Mouse (Mus musculus): ENCODE data around the gene Stam.

Stam gene

DNA sequence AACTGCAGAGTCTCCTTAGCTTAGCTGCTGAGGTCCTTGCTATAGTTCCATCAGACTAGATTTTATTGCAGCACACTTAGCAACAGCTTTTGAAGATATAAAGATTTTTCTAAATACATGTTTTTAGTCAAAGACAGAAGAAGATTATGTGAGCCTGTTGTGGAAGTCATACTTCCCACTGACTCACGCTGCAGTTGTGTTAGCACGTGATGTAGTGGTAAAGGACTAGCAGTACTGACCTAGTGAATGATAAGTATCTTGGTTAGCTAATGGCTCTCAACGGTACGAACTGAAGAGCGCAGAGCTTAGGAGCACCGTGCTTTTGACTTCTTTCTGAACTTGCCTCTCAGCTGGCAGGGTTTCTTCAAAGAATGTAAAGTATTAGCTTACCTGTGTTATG, 52.5 kb downstream of the Stam start:
- DNase-seq (ENCODE audit: low spot score), result no peak

DNA sequence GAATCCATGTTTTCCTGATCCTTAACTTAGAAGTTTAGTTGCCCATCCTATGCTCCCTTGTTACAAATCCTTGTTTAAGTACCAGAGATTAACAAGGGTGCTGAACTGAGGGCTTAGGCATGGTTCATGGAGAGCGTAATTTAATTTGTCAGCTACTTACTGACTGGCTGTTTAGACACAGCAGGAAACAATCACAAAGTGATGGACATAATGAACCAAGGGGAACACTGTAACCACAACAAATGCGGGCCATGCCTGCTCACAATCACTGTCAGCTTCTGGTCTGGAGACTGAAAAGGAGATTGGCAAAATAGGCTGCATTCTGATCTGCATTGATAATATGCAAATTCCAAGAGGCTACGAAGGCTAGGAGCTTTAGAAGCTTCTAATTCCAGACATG, 53.7 kb downstream of the Stam start:
- no peak for DNase-seq (ENCODE audit: low spot score)

DNA sequence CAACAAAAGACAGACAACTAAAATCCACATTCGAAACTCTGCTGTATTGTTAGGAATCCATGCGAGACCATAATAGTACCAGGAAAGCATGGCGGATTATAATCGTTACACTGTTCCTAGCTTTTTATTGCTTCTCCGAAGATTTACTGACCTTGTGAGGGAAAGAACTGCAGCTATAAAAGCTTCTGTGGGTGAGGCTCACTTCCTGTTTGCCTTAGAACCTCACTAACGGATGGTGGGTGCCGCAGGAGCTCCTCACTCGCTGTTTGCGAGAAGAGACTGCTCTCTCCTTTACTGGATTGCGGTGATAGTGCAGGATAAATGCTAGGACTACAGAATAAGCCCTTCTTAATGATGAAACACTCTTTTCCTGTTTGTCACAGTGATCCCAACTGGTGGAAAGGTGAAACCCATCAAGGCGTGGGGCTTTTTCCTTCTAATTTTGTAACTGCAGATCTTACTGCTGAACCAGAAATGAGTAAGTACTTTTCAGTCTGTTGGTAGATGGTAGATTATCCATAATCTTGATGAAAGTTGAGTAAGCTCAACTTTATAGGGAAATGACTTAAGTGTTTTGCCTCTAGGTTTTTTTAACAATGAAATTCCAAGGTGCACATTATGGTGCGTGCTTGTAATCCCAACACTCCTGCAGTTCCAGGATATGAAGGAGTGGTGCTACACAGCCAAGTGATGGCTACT, 56.9 kb downstream of the Stam start:
- DNase-seq (ENCODE audit: low spot score), result no peak

DNA sequence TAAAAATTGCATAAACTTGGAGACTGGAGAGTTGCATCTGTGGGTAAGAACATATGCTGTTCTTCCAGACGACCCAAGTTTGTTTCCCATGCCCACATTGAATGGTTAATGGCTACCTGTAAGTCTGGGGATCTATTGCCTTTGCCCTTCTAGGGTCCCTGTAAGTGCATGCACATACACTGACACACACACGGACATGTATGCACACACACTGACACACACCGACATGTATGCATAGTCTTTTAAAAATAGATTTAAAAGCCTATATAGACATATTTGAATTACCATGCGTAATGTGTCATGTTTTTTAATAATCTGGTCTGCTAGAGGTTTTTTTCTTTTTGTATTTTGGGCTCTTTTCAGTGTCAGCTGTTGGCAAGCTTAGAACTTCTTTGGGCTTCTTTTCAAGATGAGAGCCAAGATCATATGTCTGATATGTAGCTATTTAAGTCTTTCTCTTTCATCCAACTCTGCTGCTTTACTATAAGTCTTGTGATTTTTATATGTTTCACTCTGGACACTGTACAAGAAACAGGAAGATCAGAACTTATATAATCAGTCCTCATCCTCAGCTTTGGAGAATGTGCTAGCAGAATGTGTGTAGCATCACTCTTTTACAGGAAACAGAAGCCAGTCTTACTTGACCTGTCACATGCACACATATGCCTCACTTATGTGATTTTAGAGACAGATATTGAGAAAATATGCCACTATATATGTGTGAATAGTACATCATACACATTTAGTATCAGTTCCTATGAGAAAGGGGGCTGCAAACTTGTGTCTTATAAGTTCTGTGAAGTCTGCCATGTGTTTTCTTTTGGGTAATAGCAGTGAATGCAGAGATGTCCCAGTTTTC, 58.8 kb downstream of the Stam start:
- no peak for DNase-seq (ENCODE audit: low spot score)

DNA sequence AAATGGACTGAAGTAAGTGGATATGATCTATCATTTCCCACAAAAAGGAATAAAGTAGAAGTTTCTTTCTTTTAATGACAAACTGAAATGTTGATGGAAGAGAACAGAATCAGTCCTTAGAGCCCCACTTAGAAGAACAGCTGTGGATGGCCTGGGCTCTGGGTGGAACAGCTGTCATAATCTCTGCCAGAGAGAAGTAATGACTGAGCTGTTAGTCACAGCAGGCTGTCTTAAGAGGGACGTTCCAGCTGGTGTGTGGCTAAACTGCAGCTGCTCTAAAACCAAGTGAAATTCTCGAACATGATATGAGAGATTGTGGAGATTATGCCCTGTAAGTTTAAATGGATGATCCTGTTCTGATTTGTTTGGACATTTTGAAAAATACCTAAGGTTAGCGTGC, 63.0 kb downstream of the Stam start:
- no peak for DNase-seq (ENCODE audit: low spot score)

DNA sequence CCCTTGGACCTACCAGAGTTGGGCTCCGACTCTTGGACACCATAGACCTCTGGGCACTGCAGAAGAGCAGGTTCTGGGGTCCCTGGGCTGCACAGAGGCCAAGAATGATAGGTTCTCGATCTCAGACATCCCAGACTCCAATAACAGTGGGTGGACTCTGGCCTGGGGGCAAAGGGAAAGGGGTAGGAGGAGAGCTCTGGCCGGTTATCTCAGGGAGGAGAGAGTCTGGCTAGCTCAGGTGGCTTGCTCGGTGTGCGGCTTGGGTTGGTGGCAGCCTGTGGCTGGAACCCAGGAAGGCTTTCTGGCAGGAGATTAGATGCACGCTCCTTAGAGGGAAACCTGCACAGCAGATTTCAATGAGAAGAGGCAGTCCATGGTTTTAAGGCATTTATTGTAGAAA, 65.7 kb downstream of the Stam start:
- DNase-seq (ENCODE audit: low spot score), result no peak

DNA sequence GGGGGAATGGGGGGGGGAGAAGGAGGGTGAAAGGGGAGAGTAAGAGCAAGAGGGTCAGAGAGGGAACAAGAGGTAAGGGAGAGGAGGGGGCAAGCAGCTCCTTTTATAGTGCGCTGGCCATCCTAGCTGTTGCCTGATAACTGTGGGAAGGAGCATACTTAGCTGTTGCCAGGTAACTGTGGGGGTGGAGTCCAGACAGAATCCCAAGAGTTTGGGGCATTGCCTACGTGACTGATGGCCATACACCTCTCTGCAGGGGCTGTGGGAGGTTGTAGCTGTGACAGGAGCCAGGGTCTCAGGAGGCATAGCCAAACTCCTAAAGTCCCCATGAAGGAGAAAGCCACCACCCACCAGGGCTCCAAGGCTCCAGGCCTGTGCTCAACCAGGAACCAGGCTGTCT, 66.1 kb downstream of the Stam start:
- no peak for DNase-seq (ENCODE audit: low spot score)

DNA sequence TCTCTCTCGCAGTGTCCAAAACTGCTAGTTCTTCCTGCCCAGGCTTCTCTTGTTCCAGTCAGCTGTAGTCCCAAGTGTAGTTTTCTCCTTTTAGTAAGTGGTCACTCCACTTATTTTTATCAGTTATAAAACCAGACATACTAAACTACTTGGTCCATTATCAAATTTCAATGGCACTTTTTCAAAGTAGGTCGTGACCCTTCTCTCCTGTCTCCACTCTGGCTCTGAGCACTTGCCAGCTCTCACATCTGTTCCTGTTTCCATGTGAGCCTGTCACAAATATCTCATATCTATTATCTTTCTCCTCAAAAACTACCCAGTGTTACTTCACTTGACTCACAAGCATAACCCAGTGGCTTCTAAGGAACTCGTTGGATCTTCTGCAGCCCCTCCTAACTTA, 71.4 kb downstream of the Stam start:
- DNase-seq (ENCODE audit: low spot score), result no peak

DNA sequence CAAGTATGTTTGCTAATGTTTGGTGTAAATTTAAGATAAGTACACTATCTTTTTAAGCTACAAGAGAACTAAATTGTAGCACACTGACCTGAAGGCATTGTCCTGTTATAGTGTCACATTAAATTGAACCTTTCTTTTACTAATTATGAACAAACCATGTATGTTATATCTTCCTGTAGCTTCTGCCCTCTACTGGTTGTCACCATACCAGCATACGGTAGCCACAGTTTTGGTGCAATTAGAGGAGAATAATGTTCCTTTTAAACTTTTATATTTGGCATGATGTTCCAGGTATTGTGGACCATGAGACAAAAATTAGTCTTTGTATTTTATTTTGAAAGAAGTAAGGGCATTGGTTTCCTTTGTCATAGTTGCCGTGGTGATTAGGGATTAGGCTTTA, 73.0 kb downstream of the Stam start:
- no peak for DNase-seq (ENCODE audit: low spot score)

DNA sequence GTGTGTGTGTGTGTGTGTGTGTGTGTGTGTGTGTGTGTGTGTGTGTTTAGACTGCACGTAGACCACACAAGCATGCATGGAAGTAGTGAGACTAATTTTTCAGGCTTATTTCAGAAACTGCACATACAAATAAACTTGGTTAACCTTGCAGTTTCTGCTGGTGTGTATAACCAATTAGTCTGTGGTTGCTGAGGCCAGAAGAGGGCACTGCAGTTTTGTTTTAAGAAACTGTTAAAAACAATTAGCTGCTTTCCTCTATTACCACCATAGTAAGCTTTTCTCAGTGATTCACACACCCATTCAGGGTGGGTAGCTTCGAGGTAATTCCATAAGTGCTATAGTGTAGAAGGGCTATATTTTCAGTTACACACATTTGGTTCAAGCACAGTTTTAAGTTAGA, 76.9 kb downstream of the Stam start:
- no peak for DNase-seq (ENCODE audit: low spot score)

DNA sequence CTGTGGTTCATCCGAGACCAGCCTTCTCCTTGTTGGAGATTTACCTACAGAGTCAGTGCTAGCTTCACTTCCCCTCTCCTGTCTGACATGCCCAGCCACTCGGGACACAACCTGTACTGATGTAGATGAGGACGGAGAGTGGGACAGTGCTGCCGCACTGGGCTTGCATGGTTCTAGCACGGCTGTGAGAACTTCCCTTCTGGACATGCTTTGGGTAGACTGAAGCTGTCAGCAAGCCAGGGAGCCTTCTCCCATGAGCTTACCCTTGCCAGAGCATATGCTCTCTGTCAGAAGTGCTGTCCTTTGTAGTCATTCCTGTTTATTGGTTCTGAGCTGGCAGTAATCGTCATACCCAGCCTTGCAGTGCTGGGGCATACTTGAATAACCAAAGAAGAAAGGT, 78.0 kb downstream of the Stam start:
- no peak for DNase-seq (ENCODE audit: low spot score)

DNA sequence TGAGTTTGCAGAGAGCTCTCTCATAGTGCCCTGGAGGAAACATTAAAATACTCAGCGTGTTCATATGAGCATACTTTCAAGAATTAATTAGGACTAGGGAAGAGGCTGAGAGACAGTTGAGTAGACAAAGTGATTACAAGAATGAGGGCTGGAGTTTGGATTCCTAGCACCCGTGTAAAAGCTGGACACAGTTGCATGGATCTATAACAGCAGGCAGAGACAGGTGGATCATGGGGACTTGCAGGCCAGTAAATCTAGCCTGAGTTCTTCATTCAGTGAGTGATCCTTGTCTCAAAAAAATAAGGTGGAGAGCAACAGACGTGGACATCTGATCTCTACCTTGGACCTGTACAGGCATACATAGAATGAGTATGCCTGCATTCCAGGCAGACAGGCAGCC, 85.1 kb downstream of the Stam start:
- no peak for DNase-seq (ENCODE audit: low spot score)

DNA sequence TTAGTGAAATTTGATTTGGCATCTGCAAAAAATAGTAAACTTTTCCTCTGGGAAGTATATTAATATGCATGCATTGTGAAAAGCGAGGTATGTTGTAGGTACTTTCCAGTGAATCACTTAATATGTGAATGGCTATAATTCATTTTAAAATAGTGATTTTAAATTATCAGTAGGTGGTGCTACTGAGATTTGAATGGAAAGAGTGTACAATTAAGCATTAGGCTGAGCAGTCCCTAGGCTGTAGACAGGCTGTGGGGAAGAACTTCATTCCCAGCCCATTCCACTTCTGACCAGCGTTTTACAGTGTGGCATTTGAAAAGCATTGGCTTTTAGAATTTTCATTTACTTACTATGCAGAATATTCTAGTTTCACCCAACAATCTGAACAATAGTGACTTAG, 85.9 kb downstream of the Stam start:
- no peak for DNase-seq (ENCODE audit: low spot score)

DNA sequence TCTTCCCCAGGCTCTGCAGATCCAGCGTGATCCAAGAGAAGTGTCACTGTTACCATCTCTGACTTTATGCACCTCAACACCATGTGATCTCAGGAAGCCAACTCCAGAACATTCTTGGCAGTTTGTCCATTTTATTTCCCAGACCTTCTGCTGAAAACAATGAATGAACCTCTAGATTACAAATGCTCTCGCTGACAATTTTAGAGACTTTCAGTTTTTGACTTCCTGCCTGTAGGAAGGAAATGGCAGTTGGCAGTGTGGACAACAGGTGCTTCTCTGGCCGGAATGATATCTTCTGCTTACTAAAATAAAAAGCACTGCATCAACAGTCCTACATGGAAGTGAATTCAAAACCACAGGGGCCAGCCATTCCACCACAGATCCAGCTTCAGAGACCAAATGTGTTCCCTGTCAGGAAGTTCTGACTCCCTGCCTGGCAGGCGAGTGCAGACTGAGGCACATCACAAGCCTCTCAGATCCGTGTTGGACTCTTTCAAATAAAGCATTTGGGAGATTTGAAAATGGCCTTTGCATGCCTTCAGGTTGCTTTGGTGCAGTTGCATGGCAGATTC, 90.6 kb downstream of the Stam start:
- DNase-seq (ENCODE audit: low spot score), result no peak

DNA sequence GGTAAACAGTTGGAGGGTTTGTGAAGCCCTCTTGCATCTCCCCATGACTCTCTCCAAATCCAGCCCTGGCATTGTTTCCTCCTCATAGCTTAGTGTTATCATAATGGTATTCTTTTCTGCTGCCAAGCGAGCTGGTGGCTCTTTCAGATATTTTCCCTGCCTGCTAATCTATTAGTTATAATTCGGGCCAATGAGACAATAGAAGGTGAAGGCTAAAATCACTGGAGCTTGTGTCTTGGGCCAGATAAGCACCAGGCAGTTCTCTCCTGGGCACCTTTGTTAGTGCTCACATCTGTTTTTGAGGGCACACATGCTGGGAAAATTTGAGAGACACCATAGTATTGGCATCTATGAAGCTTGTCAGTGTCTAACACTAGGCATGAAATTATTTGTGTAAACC, 91.2 kb downstream of the Stam start:
- DNase-seq (ENCODE audit: low spot score), result no peak

DNA sequence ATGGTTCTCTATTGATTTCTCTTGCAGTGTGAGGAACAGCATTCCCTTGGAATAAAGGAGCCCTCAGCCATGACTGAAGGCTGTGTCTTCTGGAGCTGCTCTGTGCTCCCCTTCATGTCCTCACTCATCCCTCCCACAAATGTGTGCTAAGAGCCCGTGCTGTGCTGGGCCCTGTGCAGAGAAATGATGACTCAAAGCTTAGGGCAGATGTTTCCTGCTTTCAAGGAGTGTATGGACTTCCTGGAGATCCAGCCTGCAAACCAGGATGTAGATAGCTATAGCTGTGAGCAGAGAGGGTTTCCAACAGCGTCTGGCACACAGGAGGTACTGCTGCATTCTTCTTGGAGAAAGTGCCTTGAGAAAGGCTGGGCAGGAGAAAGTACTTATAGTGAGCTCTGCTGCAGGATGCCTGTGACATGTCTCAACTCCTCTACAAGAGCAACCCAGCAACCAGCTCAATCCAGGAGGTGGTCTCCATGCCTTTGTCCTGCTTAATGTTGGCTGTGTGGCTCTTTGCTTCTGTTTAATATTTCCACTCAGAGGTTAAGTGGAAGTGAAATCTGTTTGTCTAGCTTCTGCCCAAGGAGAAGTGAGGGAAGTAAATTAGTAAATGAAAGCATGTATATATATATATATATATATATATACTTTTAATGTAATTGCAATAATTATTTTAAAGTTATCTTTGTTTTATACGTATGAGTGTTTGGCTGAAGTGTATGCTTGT, 91.9 kb downstream of the Stam start:
- no peak for DNase-seq (ENCODE audit: low spot score)

DNA sequence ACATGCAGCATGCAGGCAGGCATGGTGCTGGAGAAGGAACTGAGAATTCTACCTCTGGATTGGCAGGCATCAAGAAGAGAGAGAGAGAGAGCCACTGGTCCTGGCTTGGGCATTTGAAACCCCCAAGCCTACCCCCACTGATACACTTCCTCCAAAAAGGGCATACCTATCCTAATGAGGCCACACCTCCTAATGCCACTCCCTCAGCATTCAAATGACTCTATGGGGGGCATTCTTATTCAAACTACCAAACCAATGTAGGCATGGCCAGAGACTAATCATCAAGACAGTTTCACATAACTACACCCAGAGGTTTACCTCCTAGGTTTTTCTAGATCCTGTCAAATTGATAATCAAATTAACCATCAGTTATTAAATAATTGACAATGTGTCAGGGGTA, 93.8 kb downstream of the Stam start:
- DNase-seq (ENCODE audit: low spot score), result no peak

DNA sequence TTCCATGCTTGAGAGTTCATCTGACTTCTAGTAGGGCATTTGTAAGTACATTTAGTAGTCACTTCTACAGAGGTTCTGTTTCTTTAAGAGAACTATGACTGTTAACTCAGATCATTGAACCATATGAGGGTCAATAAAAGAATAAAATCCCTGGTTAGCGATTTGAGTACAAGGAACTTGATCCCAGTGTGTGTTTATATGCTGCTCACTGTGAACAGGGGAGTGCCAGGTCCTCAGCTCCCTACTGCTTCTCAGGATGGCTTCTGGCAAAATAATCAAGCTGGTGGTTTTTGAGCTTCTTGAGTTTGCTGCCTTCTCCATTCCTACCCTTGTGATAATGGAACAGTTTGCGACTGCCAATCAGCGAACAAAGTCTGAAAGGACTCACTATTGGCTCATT, 100.4 kb downstream of the Stam start, which contains the start of gene Tmem236:
TSS of gene Tmem236 (plus strand) at position 190 of the 400 bp plus-strand sequence.
- no peak for DNase-seq (ENCODE audit: low spot score)

DNA sequence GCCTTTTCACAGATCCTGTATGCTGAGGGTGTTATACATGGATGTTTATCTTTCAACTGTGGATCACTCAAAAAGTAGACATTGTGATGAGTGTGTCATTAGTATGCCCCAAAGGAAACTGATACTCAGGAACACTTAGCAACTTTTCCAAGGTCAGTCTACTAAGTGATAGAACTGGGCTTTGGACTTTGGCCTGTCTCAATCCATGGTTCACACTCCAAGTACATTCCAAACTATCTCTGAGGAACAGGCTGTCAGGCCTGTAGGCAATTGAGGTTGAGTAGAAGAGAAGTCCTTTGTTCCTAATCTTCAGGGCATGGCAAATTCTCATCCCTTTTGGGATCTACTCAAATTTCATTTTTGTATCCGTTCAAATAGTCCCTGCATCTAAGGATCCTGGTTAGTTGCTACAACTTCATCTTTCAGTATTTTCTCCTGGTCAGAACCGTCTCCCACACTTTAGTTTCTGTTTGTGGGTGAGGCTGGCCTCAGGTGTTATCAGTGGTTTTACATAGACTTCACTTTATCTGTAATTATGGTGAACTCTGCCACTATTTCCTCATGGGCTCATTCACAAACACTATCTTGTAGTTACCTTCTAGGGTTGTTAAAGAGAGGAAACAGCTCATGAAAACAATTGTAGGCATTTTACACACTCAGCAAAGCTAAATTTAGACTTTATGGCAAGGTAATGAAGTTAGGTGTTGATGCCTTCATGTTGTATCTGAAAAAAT, 102.7 kb downstream of the Stam start:
- no peak for DNase-seq (ENCODE audit: low spot score)

DNA sequence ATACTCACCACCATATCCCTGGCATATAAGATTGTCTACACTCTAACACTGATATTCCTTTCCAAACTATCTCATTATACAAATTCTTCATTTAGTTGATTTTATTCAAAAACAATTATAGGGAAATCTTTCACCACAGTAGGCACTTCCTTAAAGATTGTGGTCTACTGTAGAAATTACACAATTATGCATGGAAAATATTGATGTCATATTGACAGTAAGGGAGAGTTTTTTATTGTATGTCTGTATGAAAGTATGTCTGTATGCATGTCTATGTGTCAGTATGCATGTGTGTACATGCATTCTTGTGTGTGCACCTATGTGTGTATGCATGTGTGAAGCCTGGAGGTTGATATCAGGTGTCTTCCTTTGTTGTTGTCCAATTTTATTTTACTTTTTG, 110.5 kb downstream of the Stam start:
- DNase-seq (ENCODE audit: low spot score), result no peak

DNA sequence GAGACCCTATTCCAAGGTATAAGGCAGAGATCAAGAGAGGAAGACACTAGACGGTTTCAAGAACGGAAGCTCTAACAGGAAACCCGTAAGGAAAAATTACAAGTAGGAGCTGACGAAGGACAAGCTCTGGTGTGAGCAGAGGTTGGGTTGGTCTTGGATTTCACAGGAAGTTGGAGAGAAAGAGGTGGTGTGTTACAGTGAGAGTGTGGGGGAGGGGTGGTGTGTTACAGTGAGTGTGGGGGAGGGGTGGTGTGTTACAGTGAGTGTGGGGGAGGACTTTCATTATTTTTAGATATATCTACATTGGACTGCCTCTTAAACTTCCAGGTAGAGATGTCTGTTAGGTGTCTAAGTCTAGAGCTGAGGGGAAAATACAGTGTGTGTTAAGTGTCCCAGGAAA, 116.8 kb downstream of the Stam start:
- no peak for DNase-seq (ENCODE audit: low spot score)

DNA sequence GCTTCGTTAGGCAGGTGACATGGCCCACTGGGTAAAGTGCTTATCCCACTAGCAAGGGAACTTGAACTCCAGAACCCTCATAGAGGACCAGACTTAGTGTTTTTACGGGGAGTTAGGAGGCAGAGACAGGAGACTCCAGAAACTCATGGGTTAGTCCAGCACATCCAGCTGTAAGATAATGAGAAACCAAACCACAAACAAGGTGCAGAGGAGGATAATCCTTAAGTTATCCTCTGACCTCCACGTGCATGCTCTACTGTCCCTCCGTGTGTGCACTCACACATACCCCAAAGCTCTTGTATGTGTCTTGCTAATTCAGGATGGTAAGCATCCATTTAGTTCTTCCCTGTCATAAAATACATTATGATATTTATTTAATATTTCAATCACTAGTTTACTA, 117.7 kb downstream of the Stam start:
- DNase-seq (ENCODE audit: low spot score), result no peak
